Mouse (Mus musculus): Measurements from ENCODE around the gene Kcnt2.

Gene Kcnt2

DNA sequence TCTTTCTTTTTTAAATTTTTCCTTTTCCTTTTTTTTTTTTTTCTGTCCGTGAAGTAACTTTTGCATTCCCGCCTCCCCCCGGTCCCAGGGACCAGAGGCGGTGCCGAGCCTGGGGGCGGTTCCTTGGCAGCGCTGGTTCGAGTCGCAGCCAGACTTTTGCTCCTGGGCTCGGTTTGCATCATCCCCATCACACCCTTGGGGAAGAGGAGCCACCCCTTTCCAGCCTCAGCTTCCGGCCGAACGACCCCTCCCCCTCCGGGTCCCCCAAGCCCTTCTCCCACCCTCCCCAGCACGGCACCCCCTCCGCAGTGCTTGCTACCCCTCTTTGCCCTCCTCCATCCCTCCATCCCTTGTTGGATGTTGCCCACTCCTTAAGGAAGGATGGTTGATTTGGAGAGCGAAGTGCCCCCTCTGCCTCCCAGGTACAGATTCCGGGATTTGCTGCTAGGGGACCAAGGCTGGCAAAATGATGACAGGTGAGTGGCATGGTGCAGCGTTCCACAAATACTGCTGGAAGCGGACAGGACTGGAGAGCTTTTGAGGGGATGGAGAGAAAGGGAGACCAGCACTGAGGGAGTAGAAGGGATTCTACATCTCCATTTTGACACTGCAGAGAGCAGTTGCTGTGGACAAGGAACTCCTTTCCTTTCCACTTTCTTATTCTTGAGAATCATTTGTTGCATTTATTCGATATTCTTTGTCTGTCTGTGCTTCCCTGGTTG lies at the start of gene Kcnt2:
Kcnt2 (plus strand) TSS at position 283 of the 722 bp plus-strand sequence.
- no peak for DNase-seq (ENCODE audit: low spot score)

- DNase-seq (ENCODE audit: low spot score), result no peak
Observed at GRCm38 (mm10) chr1:140205329-140205728, 40.6 kb upstream of the Kcnt2 start.

GRCm38 (mm10) chr1:140225221-140225620 lies 20.7 kb upstream of the Kcnt2 start:
- no peak for DNase-seq (ENCODE audit: low spot score)

GRCm38 (mm10) chr1:140226673-140227072 lies 19.3 kb upstream of the Kcnt2 start:
- no peak for DNase-seq (ENCODE audit: low spot score)

DNA sequence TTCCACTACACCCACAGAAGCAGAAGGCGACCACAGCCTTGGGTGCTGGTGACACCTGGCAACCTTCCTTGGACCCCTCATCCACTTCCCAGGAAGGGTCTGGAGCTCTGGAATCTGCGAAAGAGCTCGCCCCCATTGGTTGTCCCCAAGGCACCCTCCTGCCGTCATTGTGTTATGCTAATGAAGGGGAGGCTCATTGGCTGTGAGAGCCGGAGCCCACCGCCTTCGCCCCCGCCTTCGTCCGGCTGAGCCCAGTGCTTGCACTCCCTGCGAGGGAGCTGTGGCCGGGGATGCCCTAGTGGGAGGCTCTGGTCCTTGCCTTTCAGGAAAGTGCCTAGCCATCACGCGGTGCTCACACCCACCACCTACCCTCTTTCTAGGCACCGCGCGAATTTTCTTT lies 493 bp upstream of the Kcnt2 start:
- no peak for DNase-seq (ENCODE audit: low spot score)

- DNase-seq (ENCODE audit: low spot score), result no peak
Observed at GRCm38 (mm10) chr1:140264696-140265095, 18.7 kb downstream of the Kcnt2 start.

GRCm38 (mm10) chr1:140266047-140266446 lies 20.1 kb downstream of the Kcnt2 start:
- no peak for DNase-seq (ENCODE audit: low spot score)

- no peak for DNase-seq (ENCODE audit: low spot score)
Observed at GRCm38 (mm10) chr1:140266643-140267286, 20.8 kb downstream of the Kcnt2 start.

DNA sequence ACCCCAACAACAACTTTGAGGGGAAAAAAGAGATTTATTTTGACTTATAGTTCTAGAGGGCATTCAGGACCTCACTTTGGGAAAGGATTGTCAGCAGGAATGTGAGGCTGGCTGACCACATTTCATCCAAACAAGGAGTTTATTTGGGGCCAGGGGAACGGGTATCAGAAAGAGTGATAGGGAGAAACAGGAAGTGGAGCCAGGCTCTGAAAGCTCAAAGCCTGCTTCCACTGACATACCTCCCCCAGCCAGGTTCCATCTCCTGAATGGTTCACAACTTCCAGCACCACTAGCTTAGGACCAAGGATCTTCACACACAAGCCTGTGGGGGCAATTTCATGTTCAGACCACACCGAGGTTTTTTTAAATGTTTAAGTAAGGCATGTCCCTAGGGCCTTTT lies 21.3 kb downstream of the Kcnt2 start:
- DNase-seq (ENCODE audit: low spot score), result no peak

DNA sequence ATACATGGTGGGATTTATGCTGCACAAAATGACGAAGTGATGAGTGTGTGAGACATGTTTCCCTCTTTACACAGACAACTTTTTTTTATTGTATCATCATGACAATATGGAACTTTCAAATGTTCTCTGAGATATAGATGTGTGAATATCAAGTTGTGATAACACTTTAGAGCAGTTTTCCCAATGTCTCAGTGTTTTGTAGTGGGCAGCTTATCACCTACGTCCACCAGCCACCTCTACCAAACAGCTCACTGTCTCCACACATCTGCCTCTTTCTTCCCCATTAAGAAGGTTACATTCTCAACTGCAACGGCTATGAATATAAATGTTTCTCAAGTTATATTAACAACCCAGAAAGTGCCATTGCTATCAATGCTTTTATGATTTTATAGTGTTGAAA lies 27.7 kb downstream of the Kcnt2 start:
- DNase-seq (ENCODE audit: low spot score), result no peak

DNA sequence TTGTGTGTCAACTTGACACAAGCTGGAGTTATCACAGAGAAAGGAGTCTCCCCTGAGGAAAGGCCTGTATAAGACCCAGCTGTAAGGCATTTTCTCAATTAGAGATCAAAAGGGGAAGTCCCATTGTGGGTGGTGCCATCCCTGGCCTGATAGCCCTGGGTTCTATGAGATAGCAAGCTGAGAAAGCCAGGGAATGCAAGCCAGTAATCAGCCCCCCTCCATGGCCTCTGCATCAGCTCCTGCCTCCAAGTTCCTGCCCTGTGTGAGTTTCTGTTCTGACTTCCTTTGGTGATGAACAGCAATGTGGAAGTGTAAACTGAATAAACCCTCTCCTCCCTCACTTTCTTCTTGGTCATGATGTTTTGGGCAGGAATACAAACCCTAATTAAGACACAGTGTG lies 29.9 kb downstream of the Kcnt2 start:
- DNase-seq (ENCODE audit: low spot score), result no peak

GRCm38 (mm10) chr1:140293140-140293539 lies 47.2 kb downstream of the Kcnt2 start:
- DNase-seq (ENCODE audit: low spot score), result no peak

GRCm38 (mm10) chr1:140295482-140295881 lies 49.5 kb downstream of the Kcnt2 start:
- no peak for DNase-seq (ENCODE audit: low spot score)

DNA sequence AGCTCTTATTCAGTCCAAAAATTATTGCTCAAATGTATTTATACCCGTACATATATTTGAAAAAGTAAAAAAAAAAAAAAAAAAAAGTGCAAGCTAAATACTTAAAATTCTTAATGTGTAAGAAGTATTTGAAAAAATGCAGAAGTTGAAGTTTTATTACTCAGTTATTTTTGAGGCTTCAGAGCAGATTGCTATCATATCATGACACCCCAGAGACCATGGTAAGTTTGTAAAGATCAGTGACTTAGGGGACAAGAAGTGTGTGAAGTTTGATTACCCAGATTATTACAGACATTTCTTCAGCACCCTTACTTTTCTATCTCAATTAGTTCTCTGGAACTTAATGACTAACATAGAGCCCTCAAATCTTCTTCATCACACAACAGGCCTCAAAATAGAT lies 58.3 kb downstream of the Kcnt2 start:
- no peak for DNase-seq (ENCODE audit: low spot score)

- DNase-seq (ENCODE audit: low spot score), result no peak
Observed at GRCm38 (mm10) chr1:140305344-140305743, 59.4 kb downstream of the Kcnt2 start.

DNA sequence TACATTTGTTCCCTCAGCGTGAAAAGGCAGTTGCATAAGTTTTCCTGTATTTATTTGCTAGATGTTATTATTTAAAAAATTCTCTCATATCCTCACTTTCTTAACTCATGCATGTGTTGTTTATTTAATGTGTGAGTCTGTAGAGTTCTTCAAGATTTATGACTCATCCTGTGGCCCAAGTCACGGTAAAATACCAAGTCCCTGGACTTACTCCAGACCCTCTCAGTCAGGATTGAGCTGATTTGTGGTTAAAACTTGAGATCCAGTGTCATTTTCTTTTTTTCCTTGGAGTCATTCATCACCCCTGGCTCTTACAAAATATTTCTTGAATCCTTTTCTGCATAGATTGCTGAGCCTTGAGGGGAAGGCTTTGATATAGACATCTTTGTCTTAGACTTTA lies 60.4 kb downstream of the Kcnt2 start:
- no peak for DNase-seq (ENCODE audit: low spot score)

- no peak for DNase-seq (ENCODE audit: low spot score)
Observed at GRCm38 (mm10) chr1:140310739-140311138, 64.8 kb downstream of the Kcnt2 start.

- DNase-seq (ENCODE audit: low spot score), result no peak
Observed at GRCm38 (mm10) chr1:140325088-140325487, 79.1 kb downstream of the Kcnt2 start.

GRCm38 (mm10) chr1:140326709-140327108 lies 80.8 kb downstream of the Kcnt2 start:
- DNase-seq (ENCODE audit: low spot score), result no peak

GRCm38 (mm10) chr1:140333702-140334101 lies 87.7 kb downstream of the Kcnt2 start:
- DNase-seq (ENCODE audit: low spot score), result no peak

- DNase-seq (ENCODE audit: low spot score), result no peak
Observed at GRCm38 (mm10) chr1:140338417-140338816, 92.5 kb downstream of the Kcnt2 start.

DNA sequence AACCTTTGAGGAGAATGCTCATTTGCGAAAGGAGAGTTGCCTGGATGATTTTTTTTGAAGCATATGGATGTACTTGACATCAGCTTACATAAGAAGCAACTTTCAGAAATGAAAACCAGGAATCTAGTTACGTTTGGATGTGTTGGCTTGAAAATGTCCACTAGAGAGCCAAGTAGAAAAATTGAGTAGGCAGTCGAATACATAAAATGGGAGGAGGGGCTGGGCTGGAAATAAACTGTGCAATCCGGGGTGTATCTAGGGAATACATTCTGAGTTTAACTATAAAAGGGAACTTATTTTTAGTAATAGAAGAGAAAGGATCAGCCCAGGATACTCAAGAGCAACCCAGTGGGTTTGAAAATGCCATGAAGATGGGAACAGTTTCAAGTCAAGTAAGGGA lies 93.4 kb downstream of the Kcnt2 start:
- DNase-seq (ENCODE audit: low spot score), result no peak

- DNase-seq (ENCODE audit: low spot score), result no peak
Observed at GRCm38 (mm10) chr1:140364787-140365186, 118.8 kb downstream of the Kcnt2 start.

DNA sequence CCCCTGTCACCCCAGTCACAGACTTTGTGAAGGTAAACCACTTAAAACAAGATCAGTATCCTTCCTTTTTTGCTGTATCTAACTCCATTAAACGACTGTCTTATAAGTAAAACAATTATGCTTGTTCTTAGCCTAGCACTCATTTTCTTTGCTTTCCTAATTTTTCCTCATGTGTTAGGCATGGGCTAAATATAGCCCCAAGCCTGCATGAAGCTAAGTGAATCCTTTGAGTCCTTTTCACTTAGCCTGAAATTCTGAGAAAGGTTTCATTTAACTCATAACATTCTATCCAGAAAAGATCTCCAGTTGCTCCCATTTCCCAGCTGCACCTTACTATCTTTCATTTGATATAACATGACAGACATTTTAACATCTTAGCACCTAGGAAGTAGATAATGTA lies 127.6 kb downstream of the Kcnt2 start:
- no peak for DNase-seq (ENCODE audit: low spot score)
